Mouse (Mus musculus) hindbrain, embryonic 13.5 days (tissue): ENCODE measurements around the gene Lrrc27. TPM values are rescaled to one million over a fixed set of nuclear protein-coding genes. Genes with fewer than 3 reads are reported as not detected.

Experiments
- ATAC-seq: fragments of 200-750 bp; cut with Nextera tagmentation; 2 replicates; pipeline ENCODE4 v1.8.0; 2017; ENCODE audit warnings: moderate TSS enrichment; ENCODE audit not compliant: low FRiP score
- H3K27ac ChIP-seq: fragments of 300-500 bp; sonication (generic); 2 replicates; pipeline ENCODE4 v1.5.1; 2015; ENCODE audit warnings: inconsistent platforms, mild to moderate bottlenecking, moderate library complexity
- H3K27me3 ChIP-seq: fragments of 300-500 bp; sonication (generic); 2 replicates; pipeline ENCODE4 v1.6.1; 2015; ENCODE audit warnings: mild to moderate bottlenecking, inconsistent platforms
- H3K36me3 ChIP-seq: fragments of 300-500 bp; sonication (generic); 2 replicates; pipeline ENCODE4 v1.6.1; 2015; ENCODE audit warnings: mild to moderate bottlenecking, inconsistent platforms
- H3K4me1 ChIP-seq: fragments of 300-500 bp; sonication (generic); replicated peaks from 2 replicates; pipeline ENCODE4 v1.6.1; 2015; ENCODE audit warnings: inconsistent platforms
- H3K4me2 ChIP-seq: fragments of 300-500 bp; sonication (generic); 2 replicates; pipeline ENCODE4 v1.6.1; 2015; ENCODE audit warnings: inconsistent platforms, mild to moderate bottlenecking, moderate library complexity
- H3K4me3 ChIP-seq: fragments of 300-500 bp; sonication (generic); 2 replicates; pipeline ENCODE4 v1.5.1; 2015; ENCODE audit warnings: mild to moderate bottlenecking, inconsistent platforms
- H3K9ac ChIP-seq: fragments of 300-500 bp; sonication (generic); 2 replicates; pipeline ENCODE4 v1.6.1; 2015; ENCODE audit warnings: mild to moderate bottlenecking, inconsistent platforms
- H3K9me3 ChIP-seq: fragments of 300-500 bp; sonication (generic); 2 replicates; pipeline ENCODE4 v1.6.1; 2016; ENCODE audit warnings: inconsistent platforms
- WGBS: fragments of 180-500 bp; shearing (Covaris S2); methylation state at CpG from one replicate; pipeline ENCODE4 v1.1.7; 2015; 5-methylcytosine and 5-hydroxymethylcytosine counted together
- polyA plus RNA-seq: library from polyadenylated mRNA; unstranded; fragments of >200 nt; fragmentation: Nextera tagmentation; extraction: Ambion mirVana; gene quantifications from 2 replicates; pipeline ENCODE4 v1.2.1, GENCODE M21; 2015

Lrrc27 gene
- polyA plus RNA-seq, 1 experiment from 2014 or later = 3.5 TPM

DNA sequence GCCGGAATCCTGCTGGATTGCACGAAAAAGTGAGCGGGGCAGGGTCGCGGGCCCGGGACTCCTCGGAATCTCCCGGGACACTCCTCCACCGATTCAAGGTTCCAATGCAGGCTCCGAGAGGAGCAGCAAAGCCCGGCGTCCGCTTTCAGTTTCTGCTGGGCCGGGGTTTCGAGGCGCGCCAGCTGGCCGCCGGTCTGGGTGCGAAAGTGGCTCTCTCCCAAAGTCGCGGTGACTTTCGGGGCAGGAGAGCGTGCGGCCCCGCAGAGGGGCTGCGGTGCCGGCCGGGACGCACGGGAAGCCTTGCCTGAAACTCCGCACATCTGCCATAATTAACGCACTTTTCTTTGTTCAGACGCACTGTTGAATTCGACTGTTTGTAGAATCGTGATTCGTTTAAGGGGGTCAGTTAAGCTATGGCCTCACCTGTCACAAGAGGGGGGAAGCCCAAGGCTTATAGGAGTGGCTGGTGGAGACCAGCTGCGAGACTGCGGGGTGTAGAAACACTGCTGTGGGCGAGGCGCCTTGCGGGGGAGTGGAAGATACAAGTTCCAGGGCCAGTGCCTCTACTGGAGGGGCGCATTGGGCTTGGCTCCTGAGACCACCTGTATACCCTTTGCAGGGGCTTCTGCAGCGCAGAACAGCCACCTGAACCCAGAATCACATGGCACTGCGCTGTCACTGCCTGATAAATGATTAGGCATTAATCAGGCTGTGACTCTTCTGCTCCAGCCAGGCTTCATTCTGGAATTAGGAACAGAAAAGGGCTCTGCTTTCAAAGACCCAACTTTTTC is 36.0 kb downstream of the Lrrc27 start:
- H3K27me3 ChIP-seq = peaks cover 47% of the 10 kb centered on the region
- peak overlapping the region; percentile 84 for H3K9ac ChIP-seq
- WGBS = 1% methylated on average over 45 of the region's 45 CpGs
- peak overlapping the region; percentile 93 for H3K4me2 ChIP-seq
- no peaks in the 10 kb centered on the region for H3K9me3 ChIP-seq
- H3K4me1 ChIP-seq = peaks cover 61% of the 10 kb centered on the region
- peak; percentile 34; the same call in 1 of the 2 replicates for ATAC-seq
- no peaks in the 10 kb centered on the region for H3K36me3 ChIP-seq
- peak overlapping the region; percentile 73 for H3K27ac ChIP-seq
- peak overlapping the region; percentile 55 for H3K4me3 ChIP-seq

- Histone ChIP-seq H3K9ac (peak overlapping the region; percentile 84), H3K27me3 (peaks cover 43% of the 10 kb centered on the region), H3K36me3 (no peaks in the 10 kb centered on the region), H3K4me1 (peaks cover 61% of the 10 kb centered on the region), H3K4me3 (peak overlapping the region; percentile 55), H3K9me3 (no peaks in the 10 kb centered on the region), H3K4me2 (peak overlapping the region; percentile 93), H3K27ac (no peak overlapping the region; the same call in 1 of the 2 replicates)
- ATAC-seq = no peak
- 35% methylated on average over 7 of the region's 7 CpGs for WGBS
These were observed 36.8 kb downstream of the Lrrc27 start for GRCm38 (mm10) chr7:139249406-139250210.

DNA sequence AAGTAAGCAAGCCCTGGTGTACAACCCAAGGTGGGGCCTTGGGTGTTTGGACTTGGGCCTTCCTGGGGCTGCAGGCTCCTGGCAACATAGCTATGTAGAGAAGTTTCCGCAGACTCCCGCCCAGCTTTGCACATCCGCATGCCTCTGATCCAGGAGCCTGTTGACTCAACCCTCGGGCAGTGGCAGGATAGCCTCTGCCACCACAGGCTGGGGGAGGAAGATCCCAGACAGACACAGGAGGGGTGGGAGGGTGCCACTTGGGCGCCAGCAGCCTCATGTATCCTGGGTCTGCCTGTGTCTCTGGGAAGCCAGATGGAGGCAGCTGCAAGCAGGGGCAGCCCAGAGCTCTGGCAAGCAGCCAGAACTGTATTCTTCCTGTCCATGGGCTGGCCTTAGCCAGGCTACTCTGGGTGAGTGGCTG is 39.1 kb downstream of the Lrrc27 start:
- H3K9ac ChIP-seq = no peak overlapping the region; the same call in 1 of the 2 replicates
- peaks cover 21% of the 10 kb centered on the region for H3K36me3 ChIP-seq
- peaks cover 24% of the 10 kb centered on the region for H3K27me3 ChIP-seq
- H3K9me3 ChIP-seq = no peaks in the 10 kb centered on the region
- H3K4me1 ChIP-seq = peaks cover 57% of the 10 kb centered on the region
- no peak for ATAC-seq
- H3K4me3 ChIP-seq = no peak overlapping the region
- 70% methylated on average over 5 of the region's 5 CpGs for WGBS
- H3K4me2 ChIP-seq = no peak overlapping the region
- no peak overlapping the region for H3K27ac ChIP-seq

GRCm38 (mm10) chr7:139252566-139252965 is 39.8 kb downstream of the Lrrc27 start:
- ATAC-seq = no peak
- Histone ChIP-seq H3K27ac (no peak overlapping the region), H3K36me3 (peaks cover 22% of the 10 kb centered on the region), H3K9me3 (no peaks in the 10 kb centered on the region), H3K4me2 (no peak overlapping the region), H3K4me1 (peaks cover 51% of the 10 kb centered on the region), H3K4me3 (no peak overlapping the region), H3K27me3 (peaks cover 19% of the 10 kb centered on the region), H3K9ac (no peak overlapping the region)
- 89% methylated on average over 7 of the region's 7 CpGs for WGBS

DNA sequence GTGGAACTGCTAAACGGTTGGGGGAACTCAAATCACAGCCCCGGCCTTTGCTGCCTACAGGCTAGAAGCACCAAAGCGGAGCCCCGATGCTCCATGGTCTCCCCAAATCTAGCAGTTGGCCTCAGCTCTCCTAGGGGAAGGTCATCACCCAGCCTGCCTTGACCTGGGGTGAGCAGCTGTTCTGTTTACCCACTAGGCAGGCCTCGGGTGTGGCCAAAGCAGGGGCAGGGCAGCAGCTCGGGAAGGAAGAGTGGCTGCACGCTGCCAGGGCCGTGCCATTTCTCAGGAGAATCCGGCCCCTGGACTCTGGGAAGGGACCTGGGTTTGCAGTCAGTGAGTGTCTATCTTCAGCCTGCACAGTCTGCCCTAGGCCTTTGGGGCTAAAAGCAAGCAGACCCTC is 40.2 kb downstream of the Lrrc27 start:
- no peak for ATAC-seq
- Histone ChIP-seq H3K27me3 (peaks cover 19% of the 10 kb centered on the region), H3K4me3 (no peak overlapping the region), H3K4me2 (no peak overlapping the region), H3K9me3 (no peaks in the 10 kb centered on the region), H3K9ac (peak overlapping the region; percentile 49; the same call in 1 of the 2 replicates), H3K4me1 (peaks cover 46% of the 10 kb centered on the region), H3K27ac (no peak overlapping the region), H3K36me3 (peaks cover 22% of the 10 kb centered on the region)
- 73% methylated on average over 9 of the region's 9 CpGs for WGBS

GRCm38 (mm10) chr7:139253462-139253861 is 40.7 kb downstream of the Lrrc27 start:
- H3K4me1 ChIP-seq = peaks cover 46% of the 10 kb centered on the region
- 87% methylated on average over 3 of the region's 3 CpGs for WGBS
- H3K9me3 ChIP-seq = no peaks in the 10 kb centered on the region
- no peak overlapping the region for H3K27ac ChIP-seq
- H3K9ac ChIP-seq = peak overlapping the region; percentile 49; the same call in 1 of the 2 replicates
- no peak overlapping the region for H3K4me2 ChIP-seq
- no peak overlapping the region for H3K4me3 ChIP-seq
- no peak for ATAC-seq
- peaks cover 22% of the 10 kb centered on the region for H3K36me3 ChIP-seq
- peaks cover 19% of the 10 kb centered on the region for H3K27me3 ChIP-seq

- Histone ChIP-seq H3K27ac (no peak overlapping the region), H3K9ac (no peak overlapping the region), H3K4me1 (peaks cover 34% of the 10 kb centered on the region), H3K4me2 (no peak overlapping the region), H3K36me3 (peaks cover 22% of the 10 kb centered on the region), H3K27me3 (peaks cover 10% of the 10 kb centered on the region), H3K4me3 (no peak overlapping the region), H3K9me3 (no peaks in the 10 kb centered on the region)
- no peak for ATAC-seq
- WGBS = 82% methylated on average over 5 of the region's 5 CpGs
These were observed 41.8 kb downstream of the Lrrc27 start for GRCm38 (mm10) chr7:139254626-139255025.

DNA sequence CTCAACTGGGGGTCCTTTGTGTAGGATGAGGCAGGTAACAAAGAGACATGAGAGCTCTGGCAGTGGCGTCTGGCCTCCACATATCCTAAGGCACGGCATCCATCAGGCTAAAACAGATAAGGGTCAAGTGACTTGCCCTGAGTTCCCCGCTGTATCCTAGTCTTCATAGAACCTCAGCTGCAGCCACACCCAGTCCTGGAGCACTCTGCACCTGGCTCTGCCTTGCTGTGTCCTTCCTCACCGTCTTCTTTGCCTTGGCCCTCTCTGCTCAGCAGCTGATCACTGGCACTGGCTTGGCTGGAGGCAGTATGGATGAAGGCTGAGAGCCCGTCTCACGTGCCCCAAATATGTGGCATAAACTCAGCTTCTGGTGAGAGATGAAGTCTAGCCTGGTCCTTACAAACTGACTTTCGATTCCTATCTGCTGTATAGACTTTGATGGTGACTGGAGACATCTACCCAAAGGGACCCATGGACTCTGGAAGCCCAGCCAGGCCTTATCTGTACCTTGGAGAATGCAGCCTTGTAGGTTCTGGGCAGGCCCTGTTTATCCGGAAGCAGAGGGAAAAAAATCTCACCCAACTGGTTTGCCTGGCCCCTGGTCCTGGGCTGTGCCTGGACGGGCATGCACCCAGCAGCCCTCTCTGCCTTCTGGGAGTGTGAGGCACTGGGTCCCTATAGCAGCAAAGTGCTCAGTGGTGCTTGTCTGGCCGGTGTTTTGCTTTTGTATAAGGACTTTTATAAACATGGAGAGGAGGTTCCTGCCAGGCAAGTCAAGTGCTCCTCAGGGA is 45.2 kb downstream of the Lrrc27 start:
- H3K4me1 ChIP-seq = peaks cover 3% of the 10 kb centered on the region
- no peak overlapping the region for H3K27ac ChIP-seq
- H3K36me3 ChIP-seq = peaks cover 22% of the 10 kb centered on the region
- no peak overlapping the region for H3K4me2 ChIP-seq
- H3K27me3 ChIP-seq = no peaks in the 10 kb centered on the region
- H3K4me3 ChIP-seq = no peak overlapping the region
- no peak overlapping the region for H3K9ac ChIP-seq
- no peak for ATAC-seq
- no peaks in the 10 kb centered on the region for H3K9me3 ChIP-seq
- 79% methylated on average over 10 of the region's 10 CpGs for WGBS

- Histone ChIP-seq H3K9me3 (no peaks in the 10 kb centered on the region), H3K36me3 (no peaks in the 10 kb centered on the region), H3K4me3 (no peak overlapping the region), H3K9ac (no peak overlapping the region), H3K4me1 (peaks cover 13% of the 10 kb centered on the region; the same call in 1 of the 2 replicates), H3K27me3 (no peaks in the 10 kb centered on the region), H3K27ac (no peak overlapping the region), H3K4me2 (no peak overlapping the region)
- 47% methylated on average over 4 of the region's 4 CpGs for WGBS
- ATAC-seq = no peak
These were observed 51.5 kb downstream of the Lrrc27 start for GRCm38 (mm10) chr7:139264337-139264736.

- no peak overlapping the region for H3K27ac ChIP-seq
- H3K4me3 ChIP-seq = no peak overlapping the region
- no peaks in the 10 kb centered on the region for H3K27me3 ChIP-seq
- no peaks in the 10 kb centered on the region for H3K9me3 ChIP-seq
- peaks cover 13% of the 10 kb centered on the region; the same call in 1 of the 2 replicates for H3K4me1 ChIP-seq
- H3K4me2 ChIP-seq = no peak overlapping the region
- ATAC-seq = no peak
- H3K9ac ChIP-seq = no peak overlapping the region
- no peaks in the 10 kb centered on the region for H3K36me3 ChIP-seq
- 82% methylated on average over 6 of the region's 6 CpGs for WGBS
These were observed 52.8 kb downstream of the Lrrc27 start for GRCm38 (mm10) chr7:139265634-139266033.

DNA sequence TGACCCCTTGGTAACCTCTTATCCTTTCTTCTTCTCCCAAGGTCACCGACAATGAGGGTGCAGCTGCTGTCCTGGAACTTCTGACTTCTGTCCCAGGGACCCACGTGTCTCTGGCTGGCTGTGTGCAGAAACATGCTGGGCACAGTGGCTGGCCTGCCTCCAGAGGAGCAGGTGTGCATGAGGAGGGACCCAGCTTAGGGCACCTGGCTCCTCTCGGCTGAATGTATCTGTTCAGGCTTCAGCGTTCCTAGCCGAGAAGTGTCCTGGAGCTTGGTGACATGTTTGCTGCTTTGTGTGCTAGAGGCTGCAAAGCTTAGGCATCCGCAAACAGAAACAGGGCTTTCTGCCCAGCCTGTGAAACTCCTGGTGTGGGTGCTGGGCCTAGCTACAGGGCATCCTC is 53.6 kb downstream of the Lrrc27 start:
- WGBS = 86% methylated on average over 6 of the region's 6 CpGs
- H3K9me3 ChIP-seq = no peaks in the 10 kb centered on the region
- no peak overlapping the region for H3K4me2 ChIP-seq
- H3K9ac ChIP-seq = 0 out of 2 replicates have a peak overlapping the region, but pooled peaks have one; percentile 9
- H3K4me1 ChIP-seq = peaks cover 13% of the 10 kb centered on the region; the same call in 1 of the 2 replicates
- H3K27me3 ChIP-seq = no peaks in the 10 kb centered on the region
- no peak overlapping the region for H3K27ac ChIP-seq
- H3K4me3 ChIP-seq = no peak overlapping the region
- H3K36me3 ChIP-seq = no peaks in the 10 kb centered on the region
- ATAC-seq = no peak
